Mouse (Mus musculus) gastrocnemius, postnatal 4 days (tissue): Measurements from ENCODE around the gene Arih1. TPM values are rescaled to one million over a fixed set of nuclear protein-coding genes. Genes with fewer than 3 reads are reported as not detected.
"Not testable (repeated sequence)": the region's sequence is repeated elsewhere in the genome, so short reads cannot be mapped to it uniquely, and the experiment has no call there.

ENCODE experiments used
- DNase-seq, 2 experiments: peaks; one replicate each; pipeline ENCODE4 v3.0.0; 2021 to 2022; ENCODE audit warnings: low spot score in 2 of 2, mixed read lengths in 2 of 2
- total RNA-seq, 2 experiments: library from RNA; stranded (reverse); gene quantifications; 2 replicates each; pipeline ENCODE4 v1.2.3; 2021

Arih1 gene
- total RNA-seq, 2 experiments from 2014 or later: 92.5 to 101 TPM

GRCm38 (mm10) chr9:59464293-59464692, 22.1 kb downstream of the Arih1 start:
- DNase-seq: no peak

- DNase-seq: peak in 1 of 2 experiments; percentile 10
Measured at GRCm38 (mm10) chr9:59458997-59459510, 27.4 kb downstream of the Arih1 start.

DNA sequence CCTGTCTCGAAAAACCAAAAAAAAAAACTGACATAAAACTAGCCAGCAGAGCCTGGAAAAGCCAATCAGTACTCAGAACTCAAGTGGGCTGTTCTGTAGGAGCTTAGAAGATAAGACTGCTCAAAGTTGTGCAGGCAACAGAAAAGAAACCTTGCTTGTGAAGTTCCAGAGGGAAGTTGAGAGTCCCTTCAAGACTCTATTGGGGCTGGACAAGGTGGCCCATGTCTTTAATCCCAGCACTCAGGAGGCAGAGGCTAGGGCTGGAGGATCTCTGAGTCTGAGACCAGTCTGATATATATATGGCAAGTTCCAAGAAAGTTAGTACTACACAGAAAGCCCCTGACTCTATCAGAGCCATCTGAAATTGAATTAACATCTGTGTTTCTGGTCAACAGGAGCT, 28.0 kb downstream of the Arih1 start:
- no peak for DNase-seq

GRCm38 (mm10) chr9:59457671-59458070, 28.7 kb downstream of the Arih1 start:
- no peak for DNase-seq

GRCm38 (mm10) chr9:59455404-59456068, 30.9 kb downstream of the Arih1 start:
- DNase-seq: no peak

GRCm38 (mm10) chr9:59433729-59434128, 52.7 kb downstream of the Arih1 start:
- no peak for DNase-seq

GRCm38 (mm10) chr9:59431626-59432025, 54.8 kb downstream of the Arih1 start:
- DNase-seq: no peak

GRCm38 (mm10) chr9:59420487-59420886, 65.9 kb downstream of the Arih1 start:
- DNase-seq: no peak

- no peak for DNase-seq
Measured at GRCm38 (mm10) chr9:59407271-59407670, 79.1 kb downstream of the Arih1 start.

DNA sequence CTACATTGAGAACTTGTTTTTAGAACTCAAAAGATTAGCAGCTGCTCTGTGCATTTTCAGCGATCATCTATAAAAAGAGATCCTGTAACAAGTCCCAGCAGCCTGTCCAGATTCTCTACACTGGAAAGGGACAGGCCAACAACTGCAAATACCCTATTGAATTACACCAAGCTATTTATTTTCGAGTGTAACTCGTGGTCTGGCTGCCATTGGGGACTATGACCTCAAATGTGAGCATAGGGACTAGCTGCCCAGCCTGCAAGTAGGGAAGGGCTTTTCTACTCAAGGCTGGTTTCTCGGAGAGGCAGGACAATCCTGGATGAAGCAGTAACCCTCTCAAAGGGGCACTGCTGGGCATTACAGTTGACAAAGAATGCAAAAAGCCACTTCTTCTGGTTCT, 97.3 kb downstream of the Arih1 start:
- no peak for DNase-seq

- no peak for DNase-seq
Measured at GRCm38 (mm10) chr9:59388311-59388710, 98.1 kb downstream of the Arih1 start.

DNA sequence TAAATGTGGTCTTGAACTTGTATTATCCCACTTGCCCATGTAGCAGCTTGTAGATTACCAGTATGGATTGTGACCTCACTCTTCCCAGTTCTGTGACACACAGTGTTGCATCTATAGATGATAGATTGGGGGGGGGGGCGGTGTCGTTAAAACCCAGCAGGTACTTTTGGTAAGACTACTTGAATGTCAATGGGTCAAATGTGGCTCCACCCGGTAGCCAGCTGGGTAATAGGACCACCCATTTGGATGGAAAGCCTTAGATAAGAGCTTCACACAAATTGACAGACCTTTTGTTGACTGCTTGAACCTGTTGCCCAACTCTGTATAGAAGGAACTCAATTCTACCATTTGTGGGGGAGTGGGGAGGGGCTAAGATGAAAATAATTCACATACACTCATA, 99.0 kb downstream of the Arih1 start:
- DNase-seq: no peak

DNA sequence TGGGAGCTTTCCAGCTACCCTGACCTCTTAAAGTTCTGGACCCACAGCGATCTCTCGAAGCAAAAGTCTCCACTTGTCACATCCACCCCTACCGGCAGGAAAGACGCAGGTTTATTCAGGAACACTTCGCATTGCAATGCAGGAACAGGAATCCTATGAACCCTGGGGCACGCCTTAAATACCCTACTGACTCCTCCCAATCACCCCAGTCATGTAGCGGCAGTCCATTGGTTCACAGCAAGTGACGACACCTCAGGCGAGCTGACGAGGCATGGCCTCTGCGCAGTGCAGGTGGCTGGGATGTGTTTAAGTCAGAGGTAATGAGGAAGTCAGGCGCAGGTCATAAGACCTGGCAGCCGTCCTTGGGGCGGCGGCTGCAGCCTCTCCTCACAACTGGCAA, 110.8 kb downstream of the Arih1 start:
- no peak for DNase-seq

GRCm38 (mm10) chr9:59369646-59370045, 116.8 kb downstream of the Arih1 start:
- DNase-seq: no peak

- DNase-seq: no peak
Measured at GRCm38 (mm10) chr9:59369220-59369619, 117.2 kb downstream of the Arih1 start.

DNA sequence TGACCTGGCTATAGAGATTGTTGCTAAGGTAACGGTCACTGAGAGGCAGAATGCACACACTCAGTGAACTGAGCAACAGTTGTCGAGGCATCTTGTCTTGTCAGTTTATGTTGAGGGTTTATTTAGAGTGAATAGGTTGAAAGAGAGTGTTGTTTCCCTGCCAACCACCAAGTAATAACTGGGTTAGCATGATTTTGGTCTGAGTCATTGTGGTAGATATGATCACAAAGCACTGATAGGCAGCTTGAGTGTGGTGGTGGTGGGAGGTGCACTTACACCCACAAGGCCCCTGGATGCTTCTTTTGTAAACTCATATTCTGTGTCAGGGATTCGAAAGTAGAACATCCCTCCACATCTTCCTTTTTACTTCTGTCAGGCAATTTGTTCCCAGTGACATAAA, 125.9 kb downstream of the Arih1 start:
- not testable (repeated sequence) for DNase-seq

GRCm38 (mm10) chr9:59358041-59358440, 128.4 kb downstream of the Arih1 start:
- not testable (repeated sequence) for DNase-seq

GRCm38 (mm10) chr9:59353253-59353639, 133.2 kb downstream of the Arih1 start, which contains the start of gene Bbs4:
TSS of gene Bbs4 (minus strand) at chr9:59353508.
- peak; percentile 80 to 93 for DNase-seq

GRCm38 (mm10) chr9:59352586-59353252, 133.7 kb downstream of the Arih1 start:
- no peak for DNase-seq

DNA sequence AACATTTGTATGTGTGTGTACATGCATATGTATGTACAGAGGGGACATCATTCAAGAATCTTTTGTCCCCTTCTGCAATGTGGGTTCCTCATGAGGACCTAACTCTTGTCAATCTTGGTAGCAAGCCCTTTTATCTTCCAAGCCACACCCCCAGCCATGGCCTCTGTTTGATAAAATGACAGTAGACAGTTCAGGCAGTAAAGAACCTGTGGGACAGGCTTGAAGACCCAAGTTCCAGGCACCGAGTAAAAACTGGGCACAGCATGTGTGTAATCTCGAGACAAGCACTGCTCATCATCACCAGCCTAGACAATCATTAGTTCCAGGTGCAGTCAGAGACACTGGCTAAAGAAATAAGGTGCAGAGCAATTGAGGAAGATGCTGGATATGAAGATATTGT, 140.2 kb downstream of the Arih1 start:
- no peak for DNase-seq

DNA sequence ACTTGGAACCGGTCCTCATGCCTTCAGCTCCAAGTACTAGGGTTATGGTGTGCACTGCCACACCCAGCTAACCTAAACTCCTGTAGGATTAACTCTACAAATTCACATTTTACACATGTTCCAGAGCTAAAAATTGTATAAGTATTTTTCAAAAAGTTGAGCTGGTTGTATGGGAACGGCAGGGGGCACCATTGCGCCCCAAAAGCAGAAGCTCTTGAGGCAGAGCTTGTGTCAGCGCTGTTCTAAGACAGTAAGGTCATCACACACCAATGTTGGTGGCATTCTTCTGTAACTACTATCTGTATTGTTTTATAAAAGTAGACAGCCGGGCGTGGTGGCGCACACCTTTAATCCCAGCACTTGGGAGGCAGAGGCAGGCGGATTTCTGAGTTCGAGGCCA, 146.4 kb downstream of the Arih1 start:
- DNase-seq: no peak

GRCm38 (mm10) chr9:59339107-59339506, 147.3 kb downstream of the Arih1 start:
- no peak for DNase-seq

- DNase-seq: no peak
Measured at GRCm38 (mm10) chr9:59338411-59338810, 148.0 kb downstream of the Arih1 start.
